Mouse (Mus musculus) embryonic facial prominence, embryonic 11.5 days (tissue): ENCODE data around the gene Sdk1. TPM values are rescaled to one million over a fixed set of nuclear protein-coding genes. Genes with fewer than 3 reads are reported as not detected.

Experiments
- ATAC-seq: fragments of 200-750 bp; cut with Nextera tagmentation; replicated peaks from 2 replicates; pipeline ENCODE4 v1.8.0; 2017; ENCODE audit warnings: low read depth; ENCODE audit not compliant: insufficient number of reproducible peaks, low FRiP score, low TSS enrichment
- DNase-seq: peaks from one replicate; pipeline ENCODE4 v3.0.0-alpha.2; 2015; ENCODE audit warnings: low spot score
- H3K27ac ChIP-seq: fragments of 300-500 bp; sonication (generic); replicated peaks from 2 replicates; pipeline ENCODE4 v1.5.1; 2014; ENCODE audit warnings: mild to moderate bottlenecking, low read depth, low read length, control low read depth
- H3K27me3 ChIP-seq: fragments of 300-500 bp; sonication (generic); 2 replicates; pipeline ENCODE4 v1.6.1; 2014; ENCODE audit warnings: mild to moderate bottlenecking, low read length, moderate library complexity, mixed read lengths; ENCODE audit not compliant: control insufficient read depth, insufficient read depth
- H3K36me3 ChIP-seq: fragments of 300-500 bp; sonication (generic); replicated peaks from 2 replicates; pipeline ENCODE4 v1.6.1; 2014; ENCODE audit warnings: low read depth, mild to moderate bottlenecking, low read length, moderate library complexity, mixed read lengths; ENCODE audit not compliant: control insufficient read depth, insufficient read depth
- H3K4me1 ChIP-seq: fragments of 300-500 bp; sonication (generic); 2 replicates; pipeline ENCODE4 v1.6.1; 2014; ENCODE audit warnings: low read length, mixed read lengths; ENCODE audit not compliant: control insufficient read depth, insufficient read depth
- H3K4me2 ChIP-seq: fragments of 300-500 bp; sonication (generic); 2 replicates; pipeline ENCODE4 v1.6.1; 2014; ENCODE audit warnings: low read depth, mild to moderate bottlenecking, control low read depth, low read length, moderate library complexity
- H3K4me3 ChIP-seq: fragments of 300-500 bp; sonication (generic); 2 replicates; pipeline ENCODE4 v1.5.1; 2014; ENCODE audit warnings: low read depth, low read length, control low read depth
- H3K9ac ChIP-seq: fragments of 300-500 bp; sonication (generic); replicated peaks from 2 replicates; pipeline ENCODE4 v1.6.1; 2014; ENCODE audit warnings: mild to moderate bottlenecking, control low read depth, low read length
- H3K9me3 ChIP-seq: fragments of 300-500 bp; sonication (generic); replicated peaks from 2 replicates; pipeline ENCODE4 v1.6.1; 2016; ENCODE audit warnings: mild to moderate bottlenecking, low read length, inconsistent platforms, mixed read lengths; ENCODE audit not compliant: control insufficient read depth
- WGBS: fragments of 180-500 bp; shearing (Covaris S2); extraction: QIAGEN DNeasy Blood & Tissue Kit; methylation state at CpG from one replicate; pipeline ENCODE4 v1.1.7; 2014; 5-methylcytosine and 5-hydroxymethylcytosine counted together
- polyA plus RNA-seq: library from polyadenylated mRNA; unstranded; fragments of >200 nt; fragmentation: Nextera tagmentation; extraction: Ambion mirVana; gene quantifications from 2 replicates; pipeline ENCODE4 v1.2.1, GENCODE M21; 2014

The Sdk1 gene
- polyA plus RNA-seq, 1 experiment from 2014 or later: 1.2 TPM

- H3K4me2 ChIP-seq: no peak overlapping the region
- no peaks in the 10 kb centered on the region for H3K9me3 ChIP-seq
- WGBS: 78% methylated on average over 1 of the region's 1 CpGs
- ATAC-seq (no peak), DNase-seq (no peak)
- H3K27me3 ChIP-seq: no peaks in the 10 kb centered on the region
- H3K36me3 ChIP-seq: no peaks in the 10 kb centered on the region
- H3K4me1 ChIP-seq: no peaks in the 10 kb centered on the region
- no peak overlapping the region for H3K27ac ChIP-seq
- H3K4me3 ChIP-seq: no peak overlapping the region
- no peak overlapping the region for H3K9ac ChIP-seq
Measured at GRCm38 (mm10) chr5:142000247-142000646, 759.0 kb downstream of the Sdk1 start.

GRCm38 (mm10) chr5:142001131-142001530, 759.8 kb downstream of the Sdk1 start:
- WGBS: 49% methylated on average over 6 of the region's 6 CpGs

DNA sequence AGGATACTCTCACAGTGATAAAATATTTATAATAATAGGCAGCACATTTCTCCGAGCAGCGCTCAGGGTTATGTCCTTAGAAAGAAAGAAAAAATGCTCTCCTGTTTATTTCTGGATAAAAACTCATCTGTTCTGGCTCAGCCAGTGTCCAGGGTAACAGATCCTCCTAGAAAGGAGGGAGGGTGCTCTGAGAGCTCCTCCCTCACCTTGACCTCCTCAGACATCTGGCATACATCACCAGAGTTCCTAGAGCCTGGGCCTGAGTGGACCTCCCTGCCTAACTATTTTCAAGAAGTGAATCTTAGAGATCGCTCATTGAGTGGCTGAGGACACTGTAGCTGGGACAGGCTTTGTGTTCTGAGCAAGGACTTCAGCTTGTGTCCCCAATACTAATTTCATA, 760.7 kb downstream of the Sdk1 start:
- Histone ChIP-seq H3K36me3 (no peaks in the 10 kb centered on the region), H3K27ac (no peak overlapping the region), H3K4me2 (no peak overlapping the region), H3K4me1 (no peaks in the 10 kb centered on the region), H3K4me3 (no peak overlapping the region), H3K9me3 (no peaks in the 10 kb centered on the region), H3K27me3 (no peaks in the 10 kb centered on the region), H3K9ac (no peak overlapping the region)
- ATAC-seq (no peak), DNase-seq (peak; percentile 17)
- WGBS: 82% methylated on average over 3 of the region's 3 CpGs

More at GRCm38 (mm10) chr5:142001131-142001530, 759.8 kb downstream of the Sdk1 start:
- H3K27ac ChIP-seq: no peak overlapping the region
- DNase-seq (no peak), ATAC-seq (no peak)
- no peak overlapping the region for H3K4me2 ChIP-seq
- H3K9me3 ChIP-seq: no peaks in the 10 kb centered on the region
- no peak overlapping the region for H3K4me3 ChIP-seq
- H3K4me1 ChIP-seq: no peaks in the 10 kb centered on the region
- H3K36me3 ChIP-seq: no peaks in the 10 kb centered on the region
- no peak overlapping the region for H3K9ac ChIP-seq
- H3K27me3 ChIP-seq: no peaks in the 10 kb centered on the region

- Histone ChIP-seq H3K9me3 (no peaks in the 10 kb centered on the region), H3K4me1 (no peaks in the 10 kb centered on the region), H3K4me3 (no peak overlapping the region), H3K4me2 (no peak overlapping the region), H3K36me3 (no peaks in the 10 kb centered on the region), H3K27ac (no peak overlapping the region), H3K9ac (no peak overlapping the region), H3K27me3 (no peaks in the 10 kb centered on the region)
- ATAC-seq: peak; percentile 73; the same call in 1 of the 2 replicates
- peak; percentile 7 for DNase-seq
- WGBS: 18% methylated on average over 3 of the region's 3 CpGs
Measured at GRCm38 (mm10) chr5:142010189-142010588, 768.9 kb downstream of the Sdk1 start.

DNA sequence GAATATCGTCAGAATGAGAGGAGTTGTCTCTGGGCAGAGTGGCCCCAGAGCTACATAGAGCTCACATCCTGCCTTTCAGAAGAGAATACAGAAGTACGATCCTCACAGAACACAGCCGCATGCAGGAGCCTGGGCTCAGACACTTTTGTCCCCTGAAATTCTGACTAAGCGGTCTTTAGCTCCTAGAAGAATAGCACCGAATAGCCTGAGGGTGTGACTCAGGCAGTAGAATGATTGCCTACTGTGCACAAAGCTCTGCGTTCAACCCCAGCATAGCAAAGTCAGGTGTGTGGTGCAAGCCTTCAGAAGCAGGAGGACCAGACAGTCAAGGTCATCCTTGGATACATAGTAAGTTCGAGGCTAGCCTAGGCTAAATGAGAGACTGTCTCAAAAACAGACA, 775.7 kb downstream of the Sdk1 start:
- DNase-seq: no peak
- H3K4me1 ChIP-seq: no peaks in the 10 kb centered on the region
- no peak for ATAC-seq
- no peaks in the 10 kb centered on the region for H3K9me3 ChIP-seq
- H3K9ac ChIP-seq: no peak overlapping the region
- no peaks in the 10 kb centered on the region for H3K36me3 ChIP-seq
- WGBS: 79% methylated on average over 7 of the region's 7 CpGs
- H3K27ac ChIP-seq: no peak overlapping the region
- no peak overlapping the region for H3K4me3 ChIP-seq
- H3K4me2 ChIP-seq: no peak overlapping the region
- H3K27me3 ChIP-seq: no peaks in the 10 kb centered on the region

DNA sequence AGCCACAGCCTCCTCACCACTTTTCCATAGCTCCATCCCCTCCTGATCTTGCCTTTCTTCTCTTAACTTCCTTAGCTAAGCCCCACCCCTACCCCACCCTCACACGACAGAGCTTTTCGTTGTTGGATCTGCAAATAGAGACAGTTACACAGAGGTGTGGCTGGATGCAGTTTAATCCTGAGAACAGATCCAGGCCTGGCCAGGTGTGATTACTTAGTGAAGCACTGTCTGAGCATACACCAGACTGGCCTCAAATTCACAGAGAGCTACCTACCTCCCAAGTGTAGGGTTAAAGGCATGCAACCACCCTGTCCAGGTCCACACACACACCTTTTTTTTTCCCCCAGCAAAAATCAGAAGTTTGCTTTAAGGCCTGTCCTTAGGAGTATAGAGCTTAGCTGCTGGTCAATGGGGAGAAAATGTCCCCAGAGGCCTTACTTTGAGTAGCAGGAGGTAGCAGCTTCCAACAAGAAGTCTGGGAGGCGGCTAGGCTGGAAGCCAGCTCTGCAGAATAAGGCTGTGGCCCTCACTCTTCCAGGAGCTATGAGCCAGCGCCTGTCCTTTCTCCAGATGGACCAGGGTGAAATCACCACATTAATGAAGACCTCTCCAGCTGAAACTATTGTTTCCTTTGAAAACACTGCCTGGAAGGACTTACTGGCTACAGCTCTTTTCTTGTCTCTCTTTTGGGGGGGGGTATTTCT, 781.7 kb downstream of the Sdk1 start:
- no peak for DNase-seq
- Histone ChIP-seq H3K27ac (no peak overlapping the region), H3K4me3 (no peak overlapping the region), H3K4me2 (no peak overlapping the region), H3K9me3 (no peaks in the 10 kb centered on the region), H3K27me3 (no peaks in the 10 kb centered on the region), H3K9ac (no peak overlapping the region), H3K4me1 (no peaks in the 10 kb centered on the region), H3K36me3 (no peaks in the 10 kb centered on the region)
- 65% methylated on average over 4 of the region's 4 CpGs for WGBS
- ATAC-seq: no peak

DNA sequence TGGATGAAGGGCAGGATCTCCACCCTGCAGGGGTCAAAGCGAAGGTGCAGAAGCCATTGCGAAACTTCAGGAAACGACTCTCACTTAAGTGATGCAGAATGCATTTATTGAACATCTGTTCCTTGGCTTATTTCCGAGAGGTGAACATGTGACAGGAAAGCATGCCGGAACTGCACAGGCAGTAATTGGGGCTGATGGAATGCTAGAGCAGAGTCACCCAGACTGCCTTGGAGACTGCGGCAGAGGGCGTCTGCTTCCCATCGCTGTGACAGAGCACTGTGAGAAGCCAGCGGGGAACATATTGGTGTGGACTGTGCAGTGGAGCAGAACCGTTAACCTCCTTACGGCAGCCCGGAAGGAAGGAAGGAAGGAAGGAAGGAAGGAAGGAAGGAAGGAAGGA, 783.2 kb downstream of the Sdk1 start:
- WGBS: 45% methylated on average over 12 of the region's 12 CpGs
- no peak overlapping the region for H3K4me2 ChIP-seq
- no peaks in the 10 kb centered on the region for H3K36me3 ChIP-seq
- no peaks in the 10 kb centered on the region for H3K4me1 ChIP-seq
- H3K27me3 ChIP-seq: no peaks in the 10 kb centered on the region
- no peak for ATAC-seq
- peak; percentile 56 for DNase-seq
- no peak overlapping the region for H3K27ac ChIP-seq
- no peaks in the 10 kb centered on the region for H3K9me3 ChIP-seq
- no peak overlapping the region for H3K9ac ChIP-seq
- H3K4me3 ChIP-seq: no peak overlapping the region

DNA sequence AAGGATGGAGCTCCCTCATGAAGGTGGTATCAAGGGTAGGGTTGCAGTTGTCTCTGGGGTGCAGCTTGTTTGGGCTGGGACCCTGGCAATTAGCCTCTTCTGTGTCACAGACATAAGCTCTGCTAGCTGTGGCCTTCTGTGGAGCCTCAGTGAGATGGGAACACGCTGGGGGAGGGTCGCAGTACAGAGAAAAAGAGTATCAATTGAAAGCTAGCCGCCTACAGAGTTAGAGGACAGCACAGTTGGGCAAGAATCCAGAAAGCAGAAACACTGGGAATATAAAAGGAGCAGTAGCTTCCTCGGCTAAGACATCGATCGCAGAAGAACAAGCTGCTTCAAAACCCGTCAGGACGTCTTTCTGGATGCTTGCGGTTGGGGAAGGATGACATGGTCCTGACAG, 795.2 kb downstream of the Sdk1 start:
- no peaks in the 10 kb centered on the region for H3K27me3 ChIP-seq
- H3K4me2 ChIP-seq: no peak overlapping the region
- ATAC-seq: no peak
- no peaks in the 10 kb centered on the region for H3K36me3 ChIP-seq
- 90% methylated on average over 9 of the region's 9 CpGs for WGBS
- H3K9me3 ChIP-seq: no peaks in the 10 kb centered on the region
- H3K4me1 ChIP-seq: no peaks in the 10 kb centered on the region
- DNase-seq: no peak
- H3K27ac ChIP-seq: no peak overlapping the region
- H3K4me3 ChIP-seq: no peak overlapping the region
- H3K9ac ChIP-seq: no peak overlapping the region
